Mouse (Mus musculus): ENCODE measurements around the gene Mkrn2os. TPM values are rescaled to one million over a fixed set of nuclear protein-coding genes. Genes with fewer than 3 reads are reported as not detected.
"Not testable (repeated sequence)": the region's sequence is repeated elsewhere in the genome, so short reads cannot be mapped to it uniquely, and the experiment has no call there.

Gene Mkrn2os
- under 1 TPM in 1 of 2 experiments, not detected in 1; 0.70 TPM for polyA plus RNA-seq (2017; shearing (Covaris generic))

DNA sequence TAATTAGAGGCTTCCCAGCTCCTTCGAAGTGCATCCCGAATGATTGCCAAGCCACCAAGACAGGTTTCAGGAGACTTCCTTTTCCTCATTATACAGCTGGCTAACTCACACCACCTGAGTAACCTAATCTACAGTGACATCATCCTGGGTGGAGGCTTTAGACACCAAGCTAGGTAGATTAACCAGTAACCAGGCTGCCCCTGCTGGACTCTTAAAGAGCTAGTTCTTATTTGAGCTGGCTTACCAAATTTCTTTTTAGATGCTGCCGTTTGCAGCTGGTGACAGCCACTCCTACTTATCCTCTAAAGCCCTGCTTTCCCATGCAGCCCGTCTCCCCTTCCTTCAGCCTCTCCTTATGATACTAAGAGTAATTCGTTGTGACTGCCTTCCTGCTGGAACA lies at the start of gene Mkrn2os:
Gene Mkrn2os (minus strand): TSS at position 119 of the 400 bp plus-strand sequence.
- ATAC-seq = no peak

DNA sequence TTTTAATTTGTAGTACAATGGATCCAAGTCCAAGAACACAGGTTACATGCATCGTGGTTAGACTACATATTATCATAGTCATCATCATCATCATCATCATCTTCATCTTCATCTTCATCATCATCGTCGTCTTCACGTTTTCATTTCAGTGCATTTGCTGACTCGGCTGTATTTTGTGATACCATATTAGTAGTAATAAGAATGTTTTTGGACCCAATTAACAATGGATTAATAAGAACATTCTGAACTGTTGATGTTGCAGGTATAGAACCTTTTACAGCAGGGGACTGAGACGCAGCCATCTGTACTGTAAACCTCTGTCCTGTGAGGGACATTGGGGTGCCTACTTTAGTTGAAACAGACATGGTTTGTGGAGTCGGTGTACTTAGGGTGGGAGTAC lies 45.8 kb upstream of the Mkrn2os start:
- ATAC-seq = not testable (repeated sequence)

- no peak for ATAC-seq
These were observed 41.6 kb upstream of the Mkrn2os start for GRCm38 (mm10) chr6:115634015-115634414.

DNA sequence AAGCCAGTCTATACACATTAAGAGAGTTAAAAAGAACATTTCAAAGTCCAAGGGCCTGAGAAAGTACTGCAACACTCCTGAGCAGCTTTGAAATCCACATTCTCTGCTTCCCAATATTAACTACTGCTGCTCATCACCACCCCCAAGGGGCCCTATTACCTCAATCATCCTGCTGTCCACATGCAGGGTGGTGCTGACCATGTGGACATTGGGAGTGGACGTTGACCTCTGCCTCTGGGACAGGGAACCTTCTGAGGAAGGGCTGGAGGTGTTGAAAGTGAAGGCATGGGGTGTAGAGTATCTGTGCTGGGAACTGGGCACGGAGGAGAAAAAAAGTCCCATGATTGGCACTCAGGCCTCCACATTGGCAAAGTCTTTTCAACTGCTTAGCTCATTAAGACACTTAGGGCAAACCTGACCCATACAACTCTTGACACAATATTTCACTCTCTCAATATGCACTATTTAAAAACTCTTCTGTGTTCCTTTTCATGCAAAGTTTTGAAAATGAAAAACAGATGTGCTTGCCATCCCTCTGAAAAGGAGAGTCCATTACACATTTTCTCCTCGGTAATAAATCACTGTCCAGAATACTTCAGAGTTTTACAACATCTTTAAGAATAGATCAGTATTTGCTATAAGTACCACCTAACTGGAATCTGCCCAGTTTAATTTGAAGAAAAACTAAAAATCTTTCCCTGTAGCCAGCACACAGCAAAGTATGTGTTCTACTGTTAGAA lies 38.9 kb upstream of the Mkrn2os start:
- ATAC-seq = no peak

- ATAC-seq = no peak
These were observed 33.7 kb upstream of the Mkrn2os start for GRCm38 (mm10) chr6:115626121-115626520.

DNA sequence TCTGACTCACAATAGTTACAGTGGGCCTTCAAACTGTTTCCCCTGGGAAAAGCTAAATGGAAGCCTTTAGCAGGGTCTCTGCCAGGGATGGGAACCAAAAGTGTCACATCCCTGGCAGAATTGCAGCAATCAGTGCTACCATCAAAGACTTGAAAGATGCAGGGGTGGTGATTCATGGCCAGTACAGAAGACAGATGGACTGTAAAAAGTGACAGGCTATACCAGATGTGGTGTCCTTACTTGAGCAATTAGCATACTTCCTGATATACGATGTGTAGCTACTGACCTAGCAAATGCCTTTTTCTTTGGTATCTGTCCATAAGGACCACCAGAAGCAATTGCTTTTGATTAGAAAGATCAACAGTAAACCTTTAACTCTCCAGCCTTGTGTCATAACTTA lies 28.6 kb upstream of the Mkrn2os start:
- ATAC-seq = no peak

DNA sequence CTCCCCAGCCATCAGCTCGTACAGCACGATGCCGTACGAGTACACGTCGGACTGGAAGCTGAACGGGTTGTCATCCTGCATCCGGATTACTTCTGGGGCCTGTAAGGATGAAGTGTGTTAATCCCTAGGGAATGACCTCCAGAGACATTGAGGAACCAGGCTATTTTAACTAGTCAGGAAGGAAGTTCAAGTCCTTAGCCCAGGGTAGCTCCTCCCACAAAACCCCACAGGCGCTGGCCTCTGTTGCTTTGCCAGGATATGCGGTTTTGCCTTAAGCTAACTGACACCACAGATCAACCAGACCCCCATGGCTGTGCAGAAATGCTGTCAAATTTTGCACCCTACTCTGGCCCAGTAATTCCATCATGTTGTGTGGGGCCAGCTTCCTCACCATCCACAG lies 27.4 kb upstream of the Mkrn2os start:
- peak; percentile 62 for ATAC-seq

- no peak for ATAC-seq
These were observed 23.6 kb upstream of the Mkrn2os start for GRCm38 (mm10) chr6:115615983-115616382.

GRCm38 (mm10) chr6:115613793-115614192 lies 21.4 kb upstream of the Mkrn2os start:
- no peak for ATAC-seq

DNA sequence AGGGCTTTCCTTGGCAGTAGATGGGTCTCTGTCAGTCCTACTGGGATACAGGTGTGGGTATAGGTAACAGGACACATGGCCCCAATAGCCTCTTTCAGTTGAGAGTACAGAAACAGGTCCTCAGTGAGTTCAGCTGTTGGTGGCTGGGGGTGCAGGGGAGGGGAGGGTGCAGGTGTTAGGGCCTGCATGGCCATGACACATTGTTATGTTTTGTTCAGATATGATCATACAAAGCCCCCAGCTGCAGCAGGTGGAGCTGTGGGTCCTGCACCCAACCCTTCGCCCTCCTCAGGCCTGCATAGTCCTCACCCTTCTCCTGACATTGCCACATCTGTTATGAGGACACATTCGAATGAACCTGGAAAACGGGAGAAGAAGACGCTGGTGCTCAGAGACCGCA lies 17.9 kb upstream of the Mkrn2os start:
- no peak for ATAC-seq

DNA sequence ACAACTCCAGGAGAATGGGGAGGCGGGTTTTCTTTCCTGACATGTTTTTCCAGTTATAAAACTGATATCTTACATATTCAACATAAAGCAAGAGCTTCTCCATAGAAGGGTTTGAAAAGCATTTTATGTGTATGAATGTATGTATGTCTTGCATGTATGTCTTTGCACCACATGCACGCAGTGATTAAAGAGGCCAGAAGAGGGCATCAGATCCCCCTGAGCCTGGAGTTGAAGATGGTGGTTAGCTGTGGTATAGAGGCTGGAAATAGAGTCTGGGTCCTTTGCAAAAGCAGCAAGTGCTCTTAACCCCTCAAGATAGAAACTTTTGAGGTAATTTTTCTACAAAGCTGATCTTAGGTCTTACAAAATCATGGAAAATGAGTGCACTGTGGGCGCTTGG lies 16.7 kb upstream of the Mkrn2os start:
- ATAC-seq = peak; percentile 57

DNA sequence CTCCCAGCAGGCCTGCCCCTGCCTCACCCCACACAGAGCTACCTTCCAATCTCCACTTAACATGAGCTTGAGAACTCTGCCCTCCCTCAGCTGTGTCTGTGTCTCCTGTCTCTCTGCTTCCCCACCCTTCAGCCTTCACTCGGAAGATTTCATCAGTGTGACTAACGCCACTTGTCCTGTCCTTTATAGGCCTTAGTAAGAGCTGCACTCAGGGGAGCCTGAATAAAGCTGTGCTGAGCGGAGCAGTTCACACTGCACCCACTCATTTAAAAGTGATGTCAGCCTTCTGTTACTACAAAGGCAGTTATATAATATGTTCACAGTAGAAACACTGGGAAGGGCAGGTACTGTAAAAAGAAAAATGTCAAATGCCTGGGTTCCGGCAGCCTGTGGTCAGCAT lies 15.1 kb upstream of the Mkrn2os start:
- no peak for ATAC-seq

GRCm38 (mm10) chr6:115606461-115606860 lies 14.1 kb upstream of the Mkrn2os start:
- no peak for ATAC-seq

DNA sequence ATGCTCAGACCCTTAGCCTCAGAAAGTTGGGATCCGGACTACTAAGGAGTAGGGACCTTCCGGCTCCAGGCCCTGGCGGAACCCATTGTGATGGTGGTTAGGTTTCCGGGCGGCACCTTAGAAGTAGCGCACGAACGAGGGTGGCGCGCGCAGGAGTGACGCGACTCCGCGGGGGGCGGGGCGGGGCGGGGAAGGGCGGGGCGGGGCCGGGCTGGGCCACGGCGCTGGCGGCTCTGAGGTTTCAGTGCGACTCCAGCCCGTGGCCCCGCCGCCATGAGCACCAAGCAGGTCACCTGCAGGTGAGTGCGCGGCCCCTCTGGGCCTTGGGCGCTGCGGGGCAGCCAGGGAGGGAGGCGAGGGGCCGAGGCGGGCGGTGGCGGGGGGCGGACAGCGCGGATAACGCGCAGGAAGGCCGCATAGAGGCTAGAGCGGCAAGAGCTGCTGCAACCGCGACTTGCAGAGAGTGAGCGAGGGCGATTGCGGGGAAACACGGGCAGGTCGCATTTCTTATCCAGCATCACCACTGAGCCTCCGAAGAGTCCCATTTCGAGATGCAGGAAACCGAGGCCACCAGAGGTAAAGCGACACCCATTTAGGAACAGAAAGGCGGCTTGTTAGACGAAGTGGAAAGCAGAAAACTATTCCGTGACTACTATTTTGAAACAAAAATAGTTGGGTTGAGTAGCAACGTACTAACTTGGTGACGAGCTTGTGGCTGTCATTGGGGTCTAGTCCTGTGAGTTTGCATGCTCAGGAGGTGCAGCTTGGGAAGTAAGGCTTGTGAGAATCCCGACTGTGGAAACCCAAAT lies 9.5 kb upstream of the Mkrn2os start, which contains the start of gene Mkrn2:
Gene Mkrn2 (plus strand): TSS at position 188 of the 809 bp plus-strand sequence.
- peak; percentile 80 for ATAC-seq

DNA sequence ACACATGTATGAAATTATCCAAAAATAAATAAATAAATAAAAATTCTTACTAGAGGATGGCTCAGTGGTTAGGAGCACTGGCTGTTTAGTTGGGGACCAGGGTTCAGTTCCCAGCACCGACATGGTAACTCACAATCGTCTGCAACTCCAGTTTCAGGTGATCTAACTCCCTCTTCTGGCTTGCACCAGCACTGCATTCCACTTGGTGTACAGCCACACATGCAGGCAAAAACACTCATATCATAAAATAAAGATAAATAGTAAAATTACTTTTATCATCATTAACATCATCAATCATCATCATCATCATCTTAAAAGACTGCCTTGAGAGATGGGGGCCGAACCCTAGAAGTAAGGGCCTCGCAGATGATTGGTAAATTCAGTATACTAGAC lies 8.9 kb upstream of the Mkrn2os start:
- ATAC-seq = no peak

DNA sequence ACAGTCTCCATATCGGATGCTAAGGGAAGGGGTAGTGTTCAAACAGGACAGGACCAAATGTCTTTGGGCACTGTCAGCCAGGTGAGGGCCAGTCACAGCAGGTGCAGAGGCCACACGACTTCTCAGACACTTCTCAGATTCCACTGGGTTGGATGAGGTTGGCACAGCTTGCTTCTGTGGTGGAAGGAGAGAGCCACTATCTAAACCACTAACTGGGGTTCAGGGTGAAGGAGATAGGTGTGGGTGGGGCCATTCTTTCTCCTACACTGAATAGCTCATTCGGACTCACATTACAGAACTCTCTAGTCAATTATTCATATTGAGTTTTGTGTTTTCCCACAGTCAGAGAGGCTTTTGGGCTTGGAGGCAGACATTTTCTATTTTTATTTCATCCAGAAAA lies 3.3 kb upstream of the Mkrn2os start:
- no peak for ATAC-seq

GRCm38 (mm10) chr6:115594463-115594862 lies 2.1 kb upstream of the Mkrn2os start:
- ATAC-seq = peak; percentile 93

GRCm38 (mm10) chr6:115593252-115593651 lies 876 bp upstream of the Mkrn2os start:
- ATAC-seq = no peak

DNA sequence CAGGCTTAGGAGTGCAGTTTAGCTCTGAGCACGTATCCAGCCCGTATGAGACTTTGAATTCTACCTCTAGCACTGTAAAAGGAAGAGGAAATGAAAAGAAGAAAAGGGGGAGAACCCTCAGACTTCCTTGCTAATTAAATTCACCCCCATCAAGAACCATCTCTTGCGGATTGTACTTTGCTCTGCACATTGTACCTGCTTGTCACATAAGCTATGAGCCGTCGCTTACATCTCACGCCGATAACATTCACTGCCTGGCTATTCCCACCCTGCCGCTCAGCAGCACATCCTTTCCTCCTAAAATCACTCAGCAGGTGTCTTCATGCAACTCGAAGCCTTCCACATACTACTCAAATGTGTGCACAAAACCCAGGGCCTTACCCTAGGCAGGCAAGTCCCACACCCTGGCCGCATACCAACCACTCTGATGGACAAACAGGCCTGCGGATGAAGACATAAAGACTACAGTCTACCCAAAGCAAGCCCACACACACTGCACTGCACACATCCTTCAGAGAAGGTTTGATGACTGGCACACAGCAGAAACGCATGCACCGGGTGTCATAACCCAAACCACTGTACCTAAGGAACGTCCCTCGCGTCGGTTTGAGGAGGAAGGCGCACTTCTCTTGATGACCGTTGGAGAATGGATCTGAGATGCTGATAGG lies 550 bp downstream of the Mkrn2os start:
- no peak for ATAC-seq

DNA sequence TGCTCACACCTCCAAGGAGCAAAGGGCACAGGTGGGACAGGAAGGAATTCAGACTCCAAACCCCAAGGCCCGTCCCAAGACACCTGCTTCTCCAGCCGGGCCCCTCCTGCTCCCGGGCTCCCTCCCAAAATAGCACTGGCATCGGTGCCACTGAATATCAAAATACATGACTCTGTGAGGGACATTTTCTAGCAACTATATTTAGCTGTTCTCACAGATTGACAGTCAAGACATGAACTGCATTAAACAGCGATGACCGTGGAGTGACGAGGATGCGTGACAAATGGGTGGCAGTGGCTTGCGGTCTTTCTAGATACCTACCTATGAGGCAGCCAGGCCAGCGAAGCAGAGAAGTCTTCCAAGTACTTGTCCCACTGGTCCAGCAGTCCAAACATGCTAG lies 6.1 kb downstream of the Mkrn2os start:
- no peak for ATAC-seq

GRCm38 (mm10) chr6:115584176-115584575 lies 8.2 kb downstream of the Mkrn2os start:
- no peak for ATAC-seq

DNA sequence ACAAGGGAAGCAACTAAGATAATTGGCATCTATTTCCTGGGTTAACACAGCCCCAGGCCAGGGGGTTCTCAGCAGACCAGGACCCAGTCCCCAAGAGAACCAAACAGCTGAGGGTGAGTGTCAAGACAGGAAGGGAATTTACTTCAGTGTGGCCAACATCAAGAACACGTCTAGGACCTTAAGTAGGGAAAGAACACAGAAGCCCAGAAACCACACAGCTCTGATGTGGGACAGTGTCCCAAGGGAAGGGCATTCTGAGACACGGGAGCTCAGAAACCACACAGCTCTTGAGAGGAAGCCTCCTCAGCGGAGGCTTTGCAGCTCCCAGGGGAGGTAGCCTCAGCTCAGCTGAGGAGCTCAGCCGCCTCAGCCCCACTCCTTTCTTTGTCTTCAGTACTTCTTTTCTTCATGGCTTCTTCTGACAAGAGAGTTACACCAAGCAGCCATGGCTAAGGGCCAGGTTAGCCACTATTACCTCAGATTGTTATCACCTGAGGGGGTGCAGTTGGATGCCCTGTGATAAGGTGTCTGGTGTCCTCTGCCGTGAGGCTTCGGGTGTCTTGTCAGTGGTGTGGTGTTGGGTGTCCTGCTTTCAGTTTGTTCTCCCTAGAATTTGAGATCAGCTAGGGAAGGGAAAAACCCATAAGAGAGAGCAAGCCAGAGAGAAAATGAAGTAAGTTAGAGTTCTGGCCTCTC lies 8.8 kb downstream of the Mkrn2os start:
- ATAC-seq = no peak

Measured in CD4-positive, CD25-positive, alpha-beta regulatory T cell, adult 4 months (primary cell).